Mouse (Mus musculus): ENCODE measurements around the gene Plin1. TPM values are rescaled to one million over a fixed set of nuclear protein-coding genes. Genes with fewer than 3 reads are reported as not detected.

Gene Plin1
- polyA plus RNA-seq, 1 experiment: not detected

DNA sequence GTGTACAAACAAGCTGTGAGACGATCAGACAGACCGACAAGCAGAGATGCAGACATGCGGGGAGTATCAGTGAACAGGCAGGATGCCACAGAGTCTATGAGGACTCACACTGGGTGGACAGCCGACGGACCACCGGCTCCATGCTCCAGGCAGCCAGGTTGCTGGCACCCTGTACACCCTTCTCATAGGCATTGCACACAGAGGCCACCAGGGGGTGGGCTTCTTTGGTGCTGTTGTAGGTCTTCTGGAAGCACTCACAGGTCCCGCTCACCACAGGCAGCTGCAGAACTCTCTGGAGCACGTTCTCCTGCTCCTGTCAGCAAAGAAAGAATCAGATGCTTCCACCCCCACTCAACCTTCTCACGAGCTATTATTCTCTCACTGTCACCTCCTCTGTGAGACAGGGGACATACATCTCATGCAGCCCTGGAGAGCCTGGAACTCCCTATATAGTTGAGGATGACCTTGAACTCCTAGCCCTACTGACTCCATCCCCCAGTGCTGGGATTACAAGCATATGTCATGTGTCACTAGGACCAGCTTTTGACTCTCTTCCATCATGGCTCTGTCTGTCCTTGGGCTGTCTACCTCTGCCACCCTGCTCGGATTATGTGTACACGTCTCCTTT is 2.8 kb downstream of the Plin1 start:
- WGBS: 60% methylated on average over 11 of the region's 11 CpGs
- no peak overlapping the region for H3K4me3 ChIP-seq (replicated peaks; ENCODE audit: control insufficient read depth, low read depth, low read length)
- H3K4me1 ChIP-seq (ENCODE audit: control insufficient read depth, insufficient read depth, low read length): no peaks in the 10 kb centered on the region
- TF ChIP-seq CTCF (IDR thresholded peaks at IDR 0.05; ENCODE audit: control insufficient read depth, insufficient read depth, low read length) (no peak), POLR2A (IDR thresholded peaks at IDR 0.05; ENCODE audit: borderline replicate concordance, control insufficient read depth, low read depth, low read length) (no peak)
- H3K27ac ChIP-seq (ENCODE audit: control insufficient read depth, insufficient read depth, low read depth, low read length, poor library complexity): no peak overlapping the region

DNA sequence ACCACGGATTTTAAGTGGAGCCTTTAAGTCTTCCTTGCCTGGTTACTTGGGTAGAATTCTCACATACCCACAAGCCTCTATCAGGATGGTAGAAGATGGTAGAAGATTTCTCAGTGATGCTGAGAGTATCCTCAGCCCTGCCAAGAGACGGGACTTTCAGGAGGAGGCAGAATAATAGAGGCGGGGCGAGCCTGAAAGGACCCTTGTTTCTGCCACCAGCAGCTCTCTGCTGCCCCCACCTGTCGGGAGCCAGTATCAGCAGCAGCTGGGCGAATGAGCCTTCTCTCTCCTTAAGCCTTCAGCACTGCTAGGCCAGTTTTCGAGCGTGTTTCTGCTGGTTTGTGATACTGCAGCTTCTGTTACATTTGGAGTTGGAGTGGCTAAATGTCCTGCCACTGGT is 3.5 kb downstream of the Plin1 start:
- 5% methylated on average over 8 of the region's 8 CpGs for WGBS
- Histone ChIP-seq H3K4me3 (replicated peaks; ENCODE audit: control insufficient read depth, low read depth, low read length) (no peak overlapping the region), H3K4me1 (ENCODE audit: control insufficient read depth, insufficient read depth, low read length) (no peaks in the 10 kb centered on the region), H3K27ac (ENCODE audit: control insufficient read depth, insufficient read depth, low read depth, low read length, poor library complexity) (no peak overlapping the region)
- TF ChIP-seq CTCF (IDR thresholded peaks at IDR 0.05; ENCODE audit: control insufficient read depth, insufficient read depth, low read length): peak; percentile 81
- no peak for TF ChIP-seq POLR2A (IDR thresholded peaks at IDR 0.05; ENCODE audit: borderline replicate concordance, control insufficient read depth, low read depth, low read length)

DNA sequence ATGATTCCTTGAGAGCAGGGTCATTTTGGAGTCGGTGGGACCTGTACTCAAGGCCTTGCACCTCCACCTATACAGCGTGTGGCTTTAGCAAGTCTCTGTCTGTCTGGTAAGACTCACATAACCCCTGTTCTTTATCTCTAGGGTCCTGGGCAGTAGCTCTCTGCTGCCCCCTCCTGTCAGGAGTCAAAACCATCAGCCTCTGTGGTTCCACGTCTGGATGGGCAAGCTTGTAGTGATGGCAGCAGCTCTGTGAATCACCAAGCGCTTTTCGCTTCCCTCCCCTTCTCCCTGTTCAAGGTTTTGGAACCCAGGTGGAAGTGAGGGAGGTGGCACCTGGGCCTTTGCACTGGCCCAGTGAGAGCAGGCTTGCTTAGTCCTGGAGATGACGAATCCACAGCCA is 4.5 kb downstream of the Plin1 start:
- Histone ChIP-seq H3K4me3 (replicated peaks; ENCODE audit: control insufficient read depth, low read depth, low read length) (no peak overlapping the region), H3K4me1 (ENCODE audit: control insufficient read depth, insufficient read depth, low read length) (no peaks in the 10 kb centered on the region), H3K27ac (ENCODE audit: control insufficient read depth, insufficient read depth, low read depth, low read length, poor library complexity) (no peak overlapping the region)
- 26% methylated on average over 6 of the region's 6 CpGs for WGBS
- TF ChIP-seq CTCF (IDR thresholded peaks at IDR 0.05; ENCODE audit: control insufficient read depth, insufficient read depth, low read length) (peak; percentile 75), POLR2A (IDR thresholded peaks at IDR 0.05; ENCODE audit: borderline replicate concordance, control insufficient read depth, low read depth, low read length) (no peak)

DNA sequence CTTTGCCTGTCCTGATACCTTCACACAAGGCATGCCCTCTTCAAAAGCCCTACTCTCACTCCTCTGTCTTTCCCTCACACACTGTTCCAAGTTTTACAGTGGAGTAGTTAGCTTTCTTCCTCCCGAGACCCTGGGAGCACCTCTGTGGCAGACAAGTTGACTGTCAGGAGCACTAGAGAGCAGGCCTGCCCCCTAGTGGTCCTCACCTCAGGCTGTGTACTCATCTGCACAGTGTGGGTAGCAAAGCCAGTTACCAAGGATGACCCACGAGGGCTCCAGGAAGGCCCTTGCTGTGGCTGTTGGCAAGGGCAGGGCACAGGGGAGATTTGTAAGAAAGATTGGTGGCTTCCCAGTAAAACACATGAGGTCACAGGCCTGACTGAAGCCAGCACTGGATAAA is 5.6 kb downstream of the Plin1 start:
- Histone ChIP-seq H3K4me1 (ENCODE audit: control insufficient read depth, insufficient read depth, low read length) (no peaks in the 10 kb centered on the region), H3K27ac (ENCODE audit: control insufficient read depth, insufficient read depth, low read depth, low read length, poor library complexity) (no peak overlapping the region), H3K4me3 (replicated peaks; ENCODE audit: control insufficient read depth, low read depth, low read length) (no peak overlapping the region)
- WGBS: 16% methylated on average over 2 of the region's 2 CpGs
- no peak for TF ChIP-seq POLR2A (IDR thresholded peaks at IDR 0.05; ENCODE audit: borderline replicate concordance, control insufficient read depth, low read depth, low read length)
- peak; percentile 77 for TF ChIP-seq CTCF (IDR thresholded peaks at IDR 0.05; ENCODE audit: control insufficient read depth, insufficient read depth, low read length)

DNA sequence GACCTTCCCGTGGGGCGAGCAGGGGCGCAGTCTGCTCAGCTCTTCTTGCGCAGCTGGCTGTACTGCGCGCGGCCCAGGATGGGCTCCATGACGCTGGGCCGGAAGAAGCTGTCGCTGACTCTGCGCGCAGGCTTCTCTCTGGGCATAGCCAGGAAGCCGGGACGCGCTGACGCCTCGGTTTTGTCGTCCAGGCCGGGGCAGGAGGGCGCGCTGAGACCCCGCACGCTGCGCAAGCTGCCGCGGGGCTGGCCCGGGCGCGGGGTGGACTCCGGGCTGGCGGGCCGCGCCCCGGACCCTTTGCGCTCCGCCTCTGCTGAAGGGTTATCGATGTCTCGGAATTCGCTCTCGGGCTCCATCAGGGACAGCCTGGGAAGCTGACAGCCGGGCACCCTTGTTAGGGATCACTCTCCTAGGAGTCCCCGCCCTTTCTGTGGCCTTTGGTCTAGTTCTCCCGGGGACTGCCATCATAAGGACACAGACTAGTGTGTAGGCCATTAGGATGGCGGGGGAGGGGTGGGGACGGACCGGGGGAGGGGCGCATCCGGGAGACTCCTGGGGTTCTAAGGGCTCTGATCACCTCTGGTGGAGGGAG is 11.2 kb downstream of the Plin1 start:
- H3K27ac ChIP-seq (ENCODE audit: control insufficient read depth, insufficient read depth, low read depth, low read length, poor library complexity): no peak overlapping the region
- 1% methylated on average over 48 of the region's 48 CpGs for WGBS
- H3K4me3 ChIP-seq (replicated peaks; ENCODE audit: control insufficient read depth, low read depth, low read length): peak overlapping the region; percentile 1

DNA sequence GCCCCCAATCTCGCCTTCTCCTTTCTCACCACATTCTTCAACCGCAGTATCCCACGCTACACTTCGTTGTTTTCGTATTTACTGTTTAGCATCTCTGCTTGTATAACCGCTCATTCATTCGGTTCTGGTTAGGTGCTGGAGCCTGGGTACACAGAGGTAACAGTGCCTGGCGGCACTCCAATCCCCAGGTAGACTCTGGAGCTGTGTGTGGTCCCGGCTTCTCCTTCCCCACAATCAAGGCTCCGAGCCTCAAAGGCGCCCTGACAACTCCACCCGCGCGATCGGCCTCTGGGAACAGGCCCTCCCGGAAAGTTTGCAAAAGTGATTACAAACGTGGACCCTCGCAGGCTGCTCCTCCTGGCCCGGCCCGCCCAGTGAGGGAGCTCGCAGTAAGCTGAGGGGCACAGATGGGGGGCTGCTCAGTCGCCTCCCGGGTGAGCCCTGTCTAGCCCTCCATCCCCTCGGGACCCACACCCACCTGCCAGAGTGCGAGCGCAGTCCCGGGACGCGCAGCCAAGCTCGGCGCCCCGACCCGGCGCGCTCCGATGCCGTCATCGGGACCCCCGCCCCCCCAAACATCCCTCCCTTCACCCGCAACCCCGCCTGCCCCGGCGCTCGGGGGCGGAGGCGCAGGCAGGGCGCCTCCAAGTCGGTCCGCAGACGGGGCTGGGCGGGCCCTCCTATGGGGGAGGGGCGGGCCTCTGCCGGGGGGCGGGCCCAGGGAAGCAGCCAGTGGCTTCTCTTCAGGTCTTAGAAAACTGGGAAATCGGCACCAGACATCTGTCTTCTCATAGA is 17.3 kb downstream of the Plin1 start, which contains the start of gene Kif7:
Gene Kif7, minus strand, starts transcription at position 534 of the 795 bp plus-strand sequence.
- TF ChIP-seq POLR2A (IDR thresholded peaks at IDR 0.05; ENCODE audit: borderline replicate concordance, control insufficient read depth, low read depth, low read length): no peak
- no peak for TF ChIP-seq CTCF (IDR thresholded peaks at IDR 0.05; ENCODE audit: control insufficient read depth, insufficient read depth, low read length)

More for the DNA sequence above, 11.2 kb downstream of the Plin1 start:
- TF ChIP-seq POLR2A (IDR thresholded peaks at IDR 0.05; ENCODE audit: borderline replicate concordance, control insufficient read depth, low read depth, low read length) (no peak), CTCF (IDR thresholded peaks at IDR 0.05; ENCODE audit: control insufficient read depth, insufficient read depth, low read length) (no peak)
- H3K4me1 ChIP-seq (ENCODE audit: control insufficient read depth, insufficient read depth, low read length): no peaks in the 10 kb centered on the region

DNA sequence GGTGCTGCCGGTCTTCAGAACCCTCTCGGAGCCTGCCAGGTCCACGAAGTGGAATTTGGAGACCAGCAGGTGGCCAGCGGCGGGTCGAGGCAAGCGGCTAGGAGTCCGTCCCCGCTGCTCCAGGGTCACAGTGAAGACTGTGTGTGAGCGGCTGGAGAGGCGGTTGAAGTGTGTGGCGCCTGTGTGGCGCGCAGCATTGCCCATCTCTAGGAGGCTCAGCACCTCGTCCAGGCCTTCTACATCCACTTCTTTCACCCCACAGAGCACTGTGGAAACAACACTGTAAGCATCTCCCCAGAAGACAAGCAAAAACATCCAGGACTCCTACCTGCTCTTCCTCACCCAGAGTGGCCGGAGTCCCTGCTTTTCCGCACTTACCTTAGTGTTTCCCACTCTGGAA is 21.9 kb downstream of the Plin1 start:
- no peaks in the 10 kb centered on the region; the same call in 1 of the 2 replicates for H3K4me1 ChIP-seq (ENCODE audit: control insufficient read depth, insufficient read depth, low read length)
- WGBS: 84% methylated on average over 17 of the region's 17 CpGs

More for the DNA sequence above, 17.3 kb downstream of the Plin1 start, which contains the start of gene Kif7:
- Histone ChIP-seq H3K4me1 (ENCODE audit: control insufficient read depth, insufficient read depth, low read length) (no peaks in the 10 kb centered on the region; the same call in 1 of the 2 replicates), H3K4me3 (replicated peaks; ENCODE audit: control insufficient read depth, low read depth, low read length) (peak within 1 kb of the TSS; percentile 44), H3K27ac (ENCODE audit: control insufficient read depth, insufficient read depth, low read depth, low read length, poor library complexity) (no peak within 1 kb of the TSS)
- 1% methylated on average over 54 of the region's 55 CpGs for WGBS

DNA sequence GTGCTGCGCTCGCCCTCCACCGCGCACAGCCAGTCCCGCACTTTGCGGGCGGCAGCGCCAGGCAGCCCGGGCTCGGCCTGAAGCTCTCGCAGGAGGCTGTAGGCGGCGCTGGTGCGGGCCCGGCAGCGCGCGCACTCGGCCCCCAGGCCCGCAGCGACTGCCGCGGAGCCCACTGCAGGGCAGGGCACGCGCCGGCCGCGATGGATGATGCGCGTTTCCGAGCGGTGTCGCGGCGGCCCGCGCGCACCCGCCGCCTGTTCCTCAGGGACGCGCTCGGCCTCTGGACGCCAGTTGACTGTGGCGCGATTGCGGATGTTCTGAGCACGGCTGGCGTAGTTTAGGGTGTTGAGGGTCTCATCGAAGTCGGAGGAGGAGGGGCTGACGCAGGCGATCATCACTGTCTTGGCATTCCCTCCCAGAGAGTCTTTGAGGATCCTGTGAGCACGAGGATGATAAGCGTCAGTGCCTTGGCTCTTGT is 22.5 kb downstream of the Plin1 start:
- no peak overlapping the region for H3K4me3 ChIP-seq (replicated peaks; ENCODE audit: control insufficient read depth, low read depth, low read length)
- WGBS: 17% methylated on average over 55 of the region's 55 CpGs
- H3K27ac ChIP-seq (ENCODE audit: control insufficient read depth, insufficient read depth, low read depth, low read length, poor library complexity): no peak overlapping the region
- H3K4me1 ChIP-seq (ENCODE audit: control insufficient read depth, insufficient read depth, low read length): no peaks in the 10 kb centered on the region; the same call in 1 of the 2 replicates
- TF ChIP-seq CTCF (IDR thresholded peaks at IDR 0.05; ENCODE audit: control insufficient read depth, insufficient read depth, low read length): no peak
- no peak for TF ChIP-seq POLR2A (IDR thresholded peaks at IDR 0.05; ENCODE audit: borderline replicate concordance, control insufficient read depth, low read depth, low read length)

More for the DNA sequence above, 21.9 kb downstream of the Plin1 start:
- no peak overlapping the region for H3K4me3 ChIP-seq (replicated peaks; ENCODE audit: control insufficient read depth, low read depth, low read length)
- H3K27ac ChIP-seq (ENCODE audit: control insufficient read depth, insufficient read depth, low read depth, low read length, poor library complexity): no peak overlapping the region
- TF ChIP-seq CTCF (IDR thresholded peaks at IDR 0.05; ENCODE audit: control insufficient read depth, insufficient read depth, low read length) (no peak), POLR2A (IDR thresholded peaks at IDR 0.05; ENCODE audit: borderline replicate concordance, control insufficient read depth, low read depth, low read length) (no peak)

All from bone marrow, adult 2 months (tissue).